Mouse (Mus musculus) testis, adult 2 months (tissue): ENCODE results near the gene Ran.
A peak's percentile ranks its signal among the peaks of the same experiment; 100 is the strongest.

Source experiments
- CTCF ChIP-seq: fragments of 200-500 bp; IDR thresholded peaks from 2 replicates; pipeline ENCODE4 v1.5.1; 2012; ENCODE audit warnings: low read depth, mild to moderate bottlenecking, inconsistent platforms, low read length, moderate library complexity; ENCODE audit not compliant: control insufficient read depth, insufficient read depth, insufficient replicate concordance
- POLR2A ChIP-seq: fragments of 200-500 bp; IDR thresholded peaks from 2 replicates; pipeline ENCODE4 v1.6.1; 2012; ENCODE audit warnings: low read depth, mild to moderate bottlenecking, inconsistent platforms, low read length, moderate library complexity; ENCODE audit not compliant: control insufficient read depth

DNA sequence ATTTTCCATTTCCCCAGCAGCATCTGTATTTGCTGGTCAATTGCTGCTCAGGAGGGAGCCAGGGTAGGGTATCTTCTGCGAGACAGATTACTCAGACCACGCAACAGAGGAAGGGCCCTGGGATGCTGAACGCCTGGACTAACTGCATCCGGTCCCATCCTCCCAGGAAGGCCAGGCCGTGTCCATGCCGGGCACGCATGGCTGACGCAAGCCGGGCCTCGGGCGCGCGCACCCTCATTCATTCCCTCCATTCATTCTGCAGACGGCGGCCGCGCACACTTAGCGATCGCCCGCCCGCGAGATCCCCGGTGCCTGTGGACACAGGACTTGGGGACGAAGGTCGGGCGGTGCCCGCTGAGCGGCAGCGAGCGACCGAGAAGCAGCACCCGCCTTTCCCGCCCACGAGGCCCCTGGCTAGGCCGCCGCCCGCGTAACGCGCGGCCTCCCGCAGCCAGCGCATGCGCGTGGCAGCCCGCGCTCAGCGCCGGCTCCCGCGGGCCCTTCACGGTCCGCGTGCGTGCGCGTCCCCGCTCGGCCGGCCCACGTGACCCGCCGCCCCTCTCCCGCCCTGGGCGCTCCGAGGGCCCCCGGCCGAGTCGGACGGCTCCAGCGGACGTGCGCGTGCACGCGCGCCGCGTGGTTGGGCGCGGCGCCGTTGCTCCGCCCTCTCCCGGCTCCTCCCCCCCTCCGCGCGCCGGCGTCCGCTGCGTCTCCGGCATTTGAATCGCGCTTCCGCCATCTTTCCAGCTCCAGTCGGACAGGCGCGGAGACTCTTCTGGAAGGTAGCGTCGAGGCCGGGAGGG, at the start of gene Ran:
- TF ChIP-seq CTCF (no peak), POLR2A (peak; percentile 71)
